Mouse (Mus musculus): ENCODE data around the gene P4ha2.

GRCm38 (mm10) chr11:54149791-54150465 lies 50.0 kb downstream of the P4ha2 start:
- TF ChIP-seq CTCF (IDR thresholded peaks at IDR 0.05; ENCODE audit: low read depth) (no peak), EP300 (IDR thresholded peaks at IDR 0.05; ENCODE audit: low read depth) (no peak)
